Mouse (Mus musculus) T-helper 1 cell (primary cell): ENCODE results near the gene Sdccag8.

Experiments
- in situ Hi-C: fragments of 300-600 bp; cut with MboI, MseI; formaldehyde crosslinking; loops from one replicate; pipeline ENCODE4 v1.15.1; 2025; ENCODE audit warnings: high pct_unique_total_duplicates

The Sdccag8 gene

DNA sequence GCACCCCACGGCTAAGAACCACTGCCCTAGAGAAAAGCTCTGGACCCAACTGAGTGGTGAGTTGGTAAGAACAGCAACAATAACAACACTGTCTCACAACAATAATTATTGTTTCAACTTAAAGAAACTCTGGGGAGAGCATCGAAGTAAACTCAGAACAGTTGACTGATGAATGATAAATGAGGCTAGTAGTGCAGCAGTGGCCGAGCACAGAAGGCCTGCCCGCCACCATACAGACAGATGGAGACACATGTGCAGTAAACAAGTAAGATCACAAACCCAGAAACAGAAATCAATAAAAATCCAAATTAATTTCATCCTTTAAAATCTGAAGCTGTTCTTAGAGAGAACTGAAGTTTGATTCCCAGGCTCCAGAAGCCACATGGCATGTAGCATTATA, 225.6 kb downstream of the Sdccag8 start:
- in situ Hi-C loops: no loop called here

GRCm38 (mm10) chr1:177045885-177046284, 231.4 kb downstream of the Sdccag8 start:
- in situ Hi-C loops: no loop called here

DNA sequence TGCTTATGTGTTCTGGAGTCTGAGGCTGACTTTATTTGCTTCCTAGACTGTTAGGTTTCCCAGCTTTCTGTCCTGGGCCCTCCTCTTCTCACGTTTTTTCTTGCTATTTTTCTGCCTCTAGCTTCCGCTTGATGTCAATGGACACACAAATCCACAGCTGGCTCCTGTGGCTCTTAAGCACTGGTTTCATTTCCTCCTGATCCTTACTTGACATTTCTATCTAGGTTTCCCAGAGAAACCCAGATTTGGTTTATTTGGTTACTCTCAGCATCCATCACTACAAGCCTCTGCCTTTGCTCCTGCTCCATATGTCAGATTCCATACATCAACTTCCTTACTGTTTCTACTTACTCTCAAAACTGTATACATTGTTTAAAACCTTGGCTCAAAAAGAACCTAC, 232.5 kb downstream of the Sdccag8 start:
- in situ Hi-C loops: no loop called here

DNA sequence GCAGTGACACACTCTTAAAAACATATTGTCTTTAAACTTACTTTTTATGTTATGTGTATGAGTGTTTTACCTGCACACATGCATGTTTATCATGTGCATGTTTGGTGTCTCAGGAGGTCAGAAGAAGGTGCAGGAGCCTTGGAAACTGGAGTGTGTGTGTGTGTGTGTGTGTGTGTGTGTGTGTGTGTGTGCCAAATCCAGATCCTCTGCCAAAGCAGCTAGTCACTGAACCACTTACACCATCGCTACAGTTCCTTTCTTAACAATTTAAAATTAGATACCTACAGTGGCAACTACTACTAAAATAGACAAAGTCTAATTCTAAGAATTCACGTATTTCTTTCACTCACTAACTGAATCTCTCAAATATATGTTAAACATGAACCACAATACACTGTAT, 234.3 kb downstream of the Sdccag8 start:
- in situ Hi-C loops: no loop called here

DNA sequence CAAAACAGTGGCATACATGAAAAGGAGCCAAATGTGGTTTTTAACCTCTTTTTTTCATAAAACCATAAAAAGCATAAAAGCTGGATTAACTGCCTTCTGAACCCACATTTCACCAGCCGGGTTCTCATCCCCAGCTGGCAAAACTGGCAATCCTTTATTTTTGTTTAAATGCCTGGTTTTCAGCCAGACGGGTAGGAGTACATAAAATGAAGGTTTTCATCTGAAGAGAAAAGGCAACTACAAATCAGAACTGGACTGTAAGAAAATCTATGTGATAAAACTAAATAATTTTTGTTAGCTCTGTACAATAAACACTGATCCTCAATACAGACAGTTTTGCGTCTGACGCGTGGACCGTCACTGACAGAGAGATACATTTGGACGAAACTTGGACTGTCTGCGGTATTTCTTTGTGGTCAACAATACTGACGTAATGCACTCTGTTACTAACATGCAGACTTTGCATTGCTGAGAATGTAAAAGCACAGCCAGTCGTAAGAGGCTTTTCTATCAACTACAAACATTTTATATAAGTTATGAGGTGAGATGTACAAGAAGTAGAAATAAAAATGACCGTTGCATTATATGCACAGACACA, 237.0 kb downstream of the Sdccag8 start:
- in situ Hi-C loops: loop anchor here (10.0 kb wide), 1 partner anchor 127 kb away; no protein-coding TSS in a partner anchor

DNA sequence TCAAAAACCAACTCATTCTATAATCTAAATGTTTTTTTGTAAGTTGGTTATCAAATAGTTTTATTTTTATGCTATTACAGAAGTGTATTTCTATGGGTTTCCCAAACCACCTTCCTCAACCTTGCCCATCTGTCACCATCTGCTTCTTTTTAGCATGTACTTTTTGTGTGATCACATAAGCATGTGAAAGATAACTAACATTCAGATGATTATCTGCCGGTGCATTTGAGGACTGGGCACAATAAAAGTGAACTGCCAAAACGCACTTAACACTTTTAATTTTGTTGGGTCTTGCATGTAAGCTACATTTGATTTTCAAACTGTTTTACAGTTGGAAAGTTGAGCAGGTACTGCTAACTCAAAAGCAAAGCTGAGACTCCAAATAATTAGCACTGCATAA, 240.4 kb downstream of the Sdccag8 start:
- in situ Hi-C loops: loop anchor here (10.0 kb wide), 1 partner anchor 130 kb away; no protein-coding TSS in a partner anchor

- in situ Hi-C loops: no loop called here
These were observed 247.3 kb downstream of the Sdccag8 start for GRCm38 (mm10) chr1:177061761-177062160.

GRCm38 (mm10) chr1:177065732-177066131, 251.3 kb downstream of the Sdccag8 start:
- in situ Hi-C loops: no loop called here

- in situ Hi-C loops: no loop called here
These were observed 252.7 kb downstream of the Sdccag8 start for GRCm38 (mm10) chr1:177067123-177067646.

DNA sequence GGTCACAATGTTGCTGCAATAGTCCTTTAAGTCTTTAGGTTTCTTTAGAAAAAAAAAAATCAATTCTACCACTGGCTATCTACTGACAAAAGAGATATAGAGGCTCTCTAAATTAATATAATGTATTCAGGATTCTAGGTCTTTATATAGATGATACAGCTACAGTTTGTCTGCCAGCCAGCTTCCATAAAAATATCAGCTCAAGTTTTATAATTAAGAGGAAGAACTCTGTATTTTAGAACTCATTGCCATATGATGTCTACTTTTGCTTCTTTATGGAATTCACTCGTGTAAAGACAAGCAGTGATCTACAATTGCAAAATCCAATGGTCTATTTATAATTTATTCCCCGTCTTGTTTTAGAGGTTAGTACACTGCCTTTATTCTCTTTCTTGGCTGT, 254.7 kb downstream of the Sdccag8 start:
- in situ Hi-C loops: no loop called here
